Mouse (Mus musculus): ENCODE data around the gene Herc3. TPM values are rescaled to one million over a fixed set of nuclear protein-coding genes. Genes with fewer than 3 reads are reported as not detected.

Gene Herc3
- polyA plus RNA-seq, 1 experiment from 2014 or later: 7.7 TPM

DNA sequence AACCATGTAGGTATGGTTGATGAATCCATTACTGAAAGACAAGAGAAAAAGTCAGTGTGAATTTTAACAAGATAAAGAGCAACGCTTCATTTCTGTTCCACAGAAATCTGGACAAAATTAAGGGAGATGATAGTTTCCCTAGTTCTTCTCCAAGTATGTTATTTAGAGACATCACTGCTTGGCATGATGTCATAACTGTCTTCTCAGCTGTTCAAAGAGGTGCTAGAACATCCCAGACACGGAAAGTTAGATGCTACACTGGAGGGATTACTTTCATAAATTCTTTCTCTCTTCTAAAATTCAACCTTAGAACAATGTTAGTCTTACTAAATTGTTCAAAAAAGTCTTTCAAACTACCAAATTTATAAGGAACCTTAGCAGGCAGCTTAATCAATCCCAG, 129.3 kb downstream of the Herc3 start:
- H3K4me2 ChIP-seq (ENCODE audit: low read depth): no peak overlapping the region
- no peaks in the 10 kb centered on the region for H3K27me3 ChIP-seq (ENCODE audit: control insufficient read depth, insufficient read depth, low read length)
- ATAC-seq (ENCODE audit: insufficient read depth, low FRiP score, low TSS enrichment) (no peak), DNase-seq (ENCODE audit: low spot score) (no peak)
- no peak overlapping the region for H3K27ac ChIP-seq (ENCODE audit: low read depth, low read length)
- WGBS: 86% methylated on average over 2 of the region's 2 CpGs
- no peak overlapping the region for H3K4me3 ChIP-seq (ENCODE audit: low read depth, low read length)
- no peaks in the 10 kb centered on the region for H3K36me3 ChIP-seq (ENCODE audit: control insufficient read depth, insufficient read depth, low read length)
- H3K9ac ChIP-seq (ENCODE audit: low read length): no peak overlapping the region
- H3K9me3 ChIP-seq (ENCODE audit: control insufficient read depth, low read length): no peaks in the 10 kb centered on the region
- H3K4me1 ChIP-seq (ENCODE audit: control insufficient read depth, insufficient read depth, low read length): no peaks in the 10 kb centered on the region

- Histone ChIP-seq H3K9me3 (ENCODE audit: control insufficient read depth, low read length) (no peaks in the 10 kb centered on the region), H3K27me3 (ENCODE audit: control insufficient read depth, insufficient read depth, low read length) (no peaks in the 10 kb centered on the region), H3K36me3 (ENCODE audit: control insufficient read depth, insufficient read depth, low read length) (no peaks in the 10 kb centered on the region), H3K27ac (ENCODE audit: low read depth, low read length) (no peak overlapping the region), H3K4me3 (ENCODE audit: low read depth, low read length) (no peak overlapping the region), H3K4me1 (ENCODE audit: control insufficient read depth, insufficient read depth, low read length) (no peaks in the 10 kb centered on the region), H3K9ac (ENCODE audit: low read length) (no peak overlapping the region), H3K4me2 (ENCODE audit: low read depth) (no peak overlapping the region)
- 94% methylated on average over 5 of the region's 5 CpGs for WGBS
- ATAC-seq (ENCODE audit: insufficient read depth, low FRiP score, low TSS enrichment): no peak
- DNase-seq (ENCODE audit: low spot score): no peak
Observed at GRCm38 (mm10) chr6:58962691-58963090, 131.4 kb downstream of the Herc3 start.

DNA sequence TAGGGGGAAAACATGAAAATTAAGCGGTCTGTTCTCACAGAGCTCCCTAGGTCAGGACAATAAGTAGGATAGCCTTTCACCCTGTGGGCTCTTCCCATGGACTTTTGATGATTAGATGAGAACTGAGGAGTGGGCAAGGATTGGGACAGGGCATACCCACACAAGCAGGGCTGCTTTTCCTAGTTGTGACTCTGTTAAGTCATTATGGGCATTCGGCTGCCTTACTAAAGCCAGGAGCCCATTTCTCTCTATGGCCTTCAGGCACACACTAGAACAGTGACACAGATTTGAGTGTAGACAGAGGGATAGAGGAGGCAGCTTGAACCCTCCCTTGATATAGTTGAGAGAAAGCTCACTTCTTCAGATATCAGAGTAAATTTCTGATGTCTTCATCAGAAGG, 132.8 kb downstream of the Herc3 start:
- 90% methylated on average over 2 of the region's 2 CpGs for WGBS
- Histone ChIP-seq H3K36me3 (ENCODE audit: control insufficient read depth, insufficient read depth, low read length) (no peaks in the 10 kb centered on the region), H3K27me3 (ENCODE audit: control insufficient read depth, insufficient read depth, low read length) (no peaks in the 10 kb centered on the region), H3K4me1 (ENCODE audit: control insufficient read depth, insufficient read depth, low read length) (no peaks in the 10 kb centered on the region), H3K9ac (ENCODE audit: low read length) (no peak overlapping the region), H3K27ac (ENCODE audit: low read depth, low read length) (no peak overlapping the region), H3K9me3 (ENCODE audit: control insufficient read depth, low read length) (no peaks in the 10 kb centered on the region), H3K4me3 (ENCODE audit: low read depth, low read length) (no peak overlapping the region), H3K4me2 (ENCODE audit: low read depth) (no peak overlapping the region)
- ATAC-seq (ENCODE audit: insufficient read depth, low FRiP score, low TSS enrichment) (no peak), DNase-seq (ENCODE audit: low spot score) (no peak)

DNA sequence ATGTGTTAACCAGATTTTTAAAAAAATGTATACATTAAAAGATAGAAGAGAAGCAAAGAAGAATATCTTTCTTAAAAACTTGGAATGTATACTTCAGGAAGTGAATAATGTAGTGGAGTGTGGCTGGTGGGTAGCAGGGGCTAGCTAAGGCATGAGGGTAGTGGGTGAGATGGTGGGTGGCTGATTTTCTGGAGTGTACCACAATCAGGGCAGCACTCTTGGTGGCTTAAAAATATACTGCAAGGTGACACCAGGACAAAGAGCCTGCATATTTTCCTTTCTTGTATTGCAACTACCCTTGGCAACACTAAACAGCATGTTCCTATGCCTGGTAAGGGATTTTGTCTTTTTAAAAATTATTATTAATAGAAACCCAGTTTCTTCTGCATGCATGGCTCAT, 133.3 kb downstream of the Herc3 start:
- Histone ChIP-seq H3K4me2 (ENCODE audit: low read depth) (no peak overlapping the region), H3K4me3 (ENCODE audit: low read depth, low read length) (no peak overlapping the region), H3K36me3 (ENCODE audit: control insufficient read depth, insufficient read depth, low read length) (no peaks in the 10 kb centered on the region), H3K4me1 (ENCODE audit: control insufficient read depth, insufficient read depth, low read length) (no peaks in the 10 kb centered on the region), H3K27ac (ENCODE audit: low read depth, low read length) (no peak overlapping the region), H3K9me3 (ENCODE audit: control insufficient read depth, low read length) (no peaks in the 10 kb centered on the region), H3K27me3 (ENCODE audit: control insufficient read depth, insufficient read depth, low read length) (no peaks in the 10 kb centered on the region), H3K9ac (ENCODE audit: low read length) (no peak overlapping the region)
- ATAC-seq (ENCODE audit: insufficient read depth, low FRiP score, low TSS enrichment) (no peak), DNase-seq (ENCODE audit: low spot score) (no peak)

GRCm38 (mm10) chr6:58965071-58965831, 134.0 kb downstream of the Herc3 start:
- peak overlapping the region; percentile 1; the same call in 1 of the 2 replicates for H3K4me2 ChIP-seq (ENCODE audit: low read depth)
- peak; percentile 21 for DNase-seq (ENCODE audit: low spot score)
- no peaks in the 10 kb centered on the region for H3K27me3 ChIP-seq (ENCODE audit: control insufficient read depth, insufficient read depth, low read length)
- WGBS: 29% methylated on average over 12 of the region's 12 CpGs
- no peaks in the 10 kb centered on the region for H3K4me1 ChIP-seq (ENCODE audit: control insufficient read depth, insufficient read depth, low read length)
- ATAC-seq (ENCODE audit: insufficient read depth, low FRiP score, low TSS enrichment): peak; percentile 55
- H3K27ac ChIP-seq (ENCODE audit: low read depth, low read length): no peak overlapping the region
- H3K9me3 ChIP-seq (ENCODE audit: control insufficient read depth, low read length): no peaks in the 10 kb centered on the region
- H3K9ac ChIP-seq (ENCODE audit: low read length): no peak overlapping the region
- H3K36me3 ChIP-seq (ENCODE audit: control insufficient read depth, insufficient read depth, low read length): no peaks in the 10 kb centered on the region
- no peak overlapping the region for H3K4me3 ChIP-seq (ENCODE audit: low read depth, low read length)

DNA sequence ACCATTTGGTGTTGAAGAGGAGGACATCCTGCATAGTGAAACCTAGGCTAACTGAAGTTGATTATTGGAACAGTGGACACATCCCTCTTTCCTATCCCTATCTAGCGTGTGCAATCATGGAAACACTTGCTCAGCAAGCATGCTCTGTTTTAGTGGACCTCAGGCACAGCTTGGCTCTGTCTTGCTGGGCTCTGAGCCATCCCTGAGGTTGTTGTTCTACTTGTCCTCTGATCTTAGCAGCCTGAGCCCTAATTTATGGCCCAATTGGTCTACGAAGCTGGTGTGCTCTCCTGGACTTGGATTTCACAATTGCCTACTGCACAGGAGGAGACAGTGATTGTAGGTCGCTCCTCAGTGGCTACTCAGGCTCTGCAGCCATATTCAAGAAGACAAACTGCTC, 137.0 kb downstream of the Herc3 start:
- DNase-seq (ENCODE audit: low spot score) (no peak), ATAC-seq (ENCODE audit: insufficient read depth, low FRiP score, low TSS enrichment) (no peak)
- H3K9ac ChIP-seq (ENCODE audit: low read length): no peak overlapping the region
- H3K9me3 ChIP-seq (ENCODE audit: control insufficient read depth, low read length): no peaks in the 10 kb centered on the region
- H3K4me2 ChIP-seq (ENCODE audit: low read depth): no peak overlapping the region
- no peaks in the 10 kb centered on the region for H3K4me1 ChIP-seq (ENCODE audit: control insufficient read depth, insufficient read depth, low read length)
- H3K36me3 ChIP-seq (ENCODE audit: control insufficient read depth, insufficient read depth, low read length): no peaks in the 10 kb centered on the region
- no peaks in the 10 kb centered on the region for H3K27me3 ChIP-seq (ENCODE audit: control insufficient read depth, insufficient read depth, low read length)
- no peak overlapping the region for H3K4me3 ChIP-seq (ENCODE audit: low read depth, low read length)
- H3K27ac ChIP-seq (ENCODE audit: low read depth, low read length): no peak overlapping the region
- 56% methylated on average over 3 of the region's 3 CpGs for WGBS

Other genes starting within 250 kb of the Herc3 start
- 45.2 and 47.4 TPM in 2 replicates for gene Abcg2, start 246.9 kb upstream of the Herc3 start, polyA plus RNA-seq (2014; fragmentation: Nextera tagmentation; extraction: Ambion mirVana)
- gene Nap1l5, start 75.6 kb downstream of the Herc3 start, polyA plus RNA-seq (2014; fragmentation: Nextera tagmentation; extraction: Ambion mirVana): 27.5 and 30.7 TPM in 2 replicates
- 3.8 and 4.7 TPM in 2 replicates for gene Fam13a, start 193.1 kb downstream of the Herc3 start, polyA plus RNA-seq (2014; fragmentation: Nextera tagmentation; extraction: Ambion mirVana)

Measured in neural tube, embryonic 11.5 days (tissue).